Mouse (Mus musculus) ES-E14 (cell line): ENCODE data around the gene H2-T23.

Source experiments
- CHD2 ChIP-seq: IDR thresholded peaks from 2 replicates; pipeline ENCODE4 v1.6.1; 2014; ENCODE audit warnings: mild to moderate bottlenecking, low read depth, low read length, inconsistent platforms
- HCFC1 ChIP-seq: IDR thresholded peaks from 2 replicates; pipeline ENCODE4 v1.6.1; 2012; ENCODE audit warnings: low read length, inconsistent platforms, borderline replicate concordance; ENCODE audit not compliant: insufficient read depth

DNA sequence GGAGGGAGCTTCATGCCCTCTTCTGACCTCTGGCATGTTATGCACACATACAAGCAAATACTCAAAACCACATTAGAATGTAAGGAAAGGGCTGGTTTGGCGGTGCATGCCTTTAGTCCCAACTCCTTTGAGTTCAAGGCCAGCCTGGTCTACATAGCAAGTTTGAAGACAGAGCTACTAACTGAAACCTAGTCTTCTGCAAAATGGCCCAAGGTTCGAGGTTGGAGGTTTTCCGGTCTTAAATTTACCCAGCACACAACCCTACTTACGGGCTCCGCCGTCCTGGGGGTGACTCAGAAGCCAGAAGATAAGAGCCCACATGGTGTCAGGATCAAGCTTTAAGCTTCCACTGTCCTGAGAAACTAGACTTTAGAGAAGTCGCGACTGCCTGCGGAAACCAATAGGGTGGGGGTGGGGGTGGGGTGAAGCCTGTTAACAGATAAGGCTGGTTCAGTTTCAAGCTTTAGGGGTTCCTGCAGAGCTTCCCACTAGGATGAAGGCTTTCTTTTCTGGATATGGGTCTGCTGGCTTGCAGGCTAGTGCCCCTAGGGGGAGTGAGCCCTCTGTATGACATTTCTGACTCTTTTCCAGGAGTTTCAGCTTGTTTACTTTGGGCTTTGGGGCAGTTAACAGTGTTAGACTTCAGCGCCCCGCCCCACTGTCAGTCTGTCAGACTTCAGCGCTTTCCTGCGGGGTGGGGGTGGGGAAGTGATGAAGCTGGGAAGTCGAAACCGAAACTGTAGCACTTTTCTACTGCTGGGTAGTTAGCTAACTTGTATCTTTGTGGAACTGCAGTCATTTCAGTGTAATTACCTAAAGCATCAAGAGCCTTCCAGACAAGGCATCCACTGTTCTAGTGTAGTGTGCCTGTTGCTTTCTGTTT lies 12.2 kb downstream of the H2-T23 start, which contains the start of gene H2-T24:
- no peak for TF ChIP-seq HCFC1
- TF ChIP-seq CHD2: peak; percentile 49; the same call in 1 of the 2 replicates
